Mouse (Mus musculus): ENCODE data around the gene Hist1h2bh. TPM values are rescaled to one million over a fixed set of nuclear protein-coding genes. Genes with fewer than 3 reads are reported as not detected.

Hist1h2bh gene
- total RNA-seq, 1 experiment from 2014 or later, result 6.6 TPM

- peak; percentile 90 for DNase-seq
Measured at GRCm38 (mm10) chr13:23530901-23531875, 12.0 kb downstream of the Hist1h2bh start, which contains the start of gene Hist1h4h. TSS of gene Hist1h4h (plus strand) at chr13:23531050.

DNA sequence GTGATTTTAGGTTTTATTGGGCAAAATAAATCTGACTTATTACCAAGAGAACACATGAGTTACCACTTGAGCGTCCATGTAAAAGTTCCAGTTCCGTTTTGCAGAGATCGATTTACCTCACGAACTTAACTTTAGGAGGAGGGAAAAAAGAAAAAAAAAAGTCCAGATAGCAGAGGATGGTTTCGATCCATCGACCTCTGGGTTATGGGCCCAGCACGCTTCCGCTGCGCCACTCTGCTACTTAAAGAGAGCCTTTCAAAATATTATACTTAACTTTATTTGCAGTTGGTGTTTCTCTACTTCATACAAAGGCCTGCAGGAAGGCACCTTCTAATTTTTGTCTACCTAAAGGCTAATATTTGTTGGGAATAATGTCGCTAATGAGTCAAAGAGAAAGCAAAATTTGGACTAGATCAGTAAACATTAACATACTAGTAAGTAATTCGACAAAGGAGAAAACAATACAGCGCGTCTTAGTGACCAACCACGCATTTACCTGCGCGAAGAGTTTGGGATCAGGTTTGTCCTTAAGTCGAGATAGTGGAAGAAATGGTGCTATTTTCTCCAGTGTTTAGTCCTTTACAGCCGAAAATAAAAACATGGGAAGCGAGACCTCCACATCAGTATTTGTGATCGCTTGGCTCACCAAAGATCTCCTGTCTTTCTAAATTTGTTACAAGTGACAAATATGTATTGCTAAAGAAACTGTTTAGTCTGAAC, 12.9 kb downstream of the Hist1h2bh start:
- peak; percentile 36 for DNase-seq

GRCm38 (mm10) chr13:23529480-23530165, 13.6 kb downstream of the Hist1h2bh start:
- no peak for DNase-seq

- no peak for DNase-seq
Measured at GRCm38 (mm10) chr13:23529005-23529404, 14.2 kb downstream of the Hist1h2bh start.

DNA sequence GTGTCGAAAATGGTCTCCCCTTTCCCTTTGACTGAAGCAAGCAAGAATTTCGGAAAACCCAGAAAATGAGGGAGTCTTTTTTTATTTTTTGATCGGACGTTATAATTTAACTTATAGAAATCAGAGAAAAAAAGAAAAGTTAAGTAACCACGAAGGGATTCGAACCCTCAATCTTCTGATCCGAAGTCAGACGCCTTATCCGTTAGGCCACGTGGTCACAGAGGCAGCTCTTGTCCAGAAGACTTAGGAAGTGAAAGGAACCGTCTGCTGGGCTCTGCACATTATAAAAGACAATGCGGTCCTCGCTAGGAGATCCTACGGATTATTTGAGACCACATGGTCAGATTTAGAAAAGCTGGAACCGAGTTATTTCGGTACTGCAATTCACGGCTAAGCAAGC, 16.9 kb downstream of the Hist1h2bh start:
- DNase-seq, result peak; percentile 89

GRCm38 (mm10) chr13:23525901-23526300, 17.3 kb downstream of the Hist1h2bh start:
- DNase-seq, result no peak

DNA sequence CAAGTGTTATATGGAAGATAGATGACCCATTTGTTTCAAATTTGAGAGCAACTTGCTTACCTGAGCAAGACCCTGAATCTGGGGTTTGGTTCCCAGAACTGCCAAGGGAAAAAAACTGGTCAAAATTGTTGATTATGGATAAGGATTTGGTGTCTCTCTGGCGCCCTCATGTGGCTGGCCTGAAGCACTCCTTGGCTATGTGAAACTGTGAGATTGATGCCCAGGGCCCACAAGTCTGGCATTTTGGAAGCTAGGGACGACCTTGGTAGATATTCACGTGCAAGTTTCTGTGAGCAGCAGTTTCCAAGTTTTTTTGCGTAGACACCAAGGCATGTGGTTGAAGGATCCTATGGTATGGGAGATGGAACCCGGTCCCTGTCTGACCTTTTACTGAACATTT, 18.5 kb downstream of the Hist1h2bh start:
- DNase-seq, result peak; percentile 76

GRCm38 (mm10) chr13:23523976-23524375, 19.2 kb downstream of the Hist1h2bh start:
- no peak for DNase-seq

DNA sequence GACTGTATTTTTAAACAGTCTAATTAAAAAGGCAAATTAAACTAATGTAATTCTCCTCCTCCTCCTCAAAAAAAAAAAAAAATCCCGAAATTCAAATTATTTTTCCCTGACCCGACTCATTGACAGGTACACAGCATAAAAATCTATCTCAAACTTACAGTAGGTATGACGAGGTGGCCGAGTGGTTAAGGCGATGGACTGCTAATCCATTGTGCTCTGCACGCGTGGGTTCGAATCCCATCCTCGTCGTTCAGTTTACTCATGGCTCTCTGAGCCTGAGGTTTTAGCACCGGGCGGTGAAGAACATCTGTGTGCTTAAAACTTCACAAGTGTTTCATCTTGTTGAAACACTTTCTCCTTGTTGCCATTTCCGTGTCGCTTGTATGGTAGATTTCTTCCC, 21.5 kb downstream of the Hist1h2bh start:
- peak; percentile 82 for DNase-seq

DNA sequence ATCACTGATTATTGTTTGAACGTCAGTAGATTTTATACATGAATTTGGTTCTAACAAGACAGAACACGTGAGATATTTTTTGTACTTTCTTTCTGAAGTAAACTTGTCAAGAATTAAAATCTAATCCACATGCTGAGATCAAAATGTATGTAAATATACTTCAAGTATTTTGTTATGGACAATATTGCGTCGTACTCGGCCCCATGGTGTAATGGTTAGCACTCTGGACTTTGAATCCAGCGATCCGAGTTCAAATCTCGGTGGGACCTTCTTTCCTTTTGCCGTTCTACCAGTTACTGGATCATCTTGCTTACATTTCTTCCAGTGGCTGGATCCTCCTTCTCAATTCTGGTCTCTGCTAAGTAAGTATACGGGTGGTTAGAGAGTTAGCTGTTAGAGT, 23.8 kb downstream of the Hist1h2bh start:
- DNase-seq, result peak; percentile 69

- DNase-seq, result peak; percentile 61
Measured at GRCm38 (mm10) chr13:23518885-23519284, 24.3 kb downstream of the Hist1h2bh start.

DNA sequence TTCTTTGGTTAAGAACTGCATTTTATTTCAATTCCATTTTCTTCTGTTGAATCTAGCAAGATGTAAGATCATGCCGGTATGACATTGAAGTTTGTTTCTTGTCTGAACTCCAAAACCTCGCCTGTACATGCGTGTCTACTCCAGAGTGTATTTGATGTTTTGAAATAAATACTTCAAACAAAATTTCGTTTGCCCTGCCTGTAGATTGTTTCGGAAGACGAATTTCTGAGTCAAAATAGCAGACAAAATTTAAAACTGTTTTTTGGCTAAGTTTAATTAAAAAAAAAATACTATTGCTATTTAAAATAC, 24.9 kb downstream of the Hist1h2bh start:
- DNase-seq, result no peak

- peak; percentile 89 for DNase-seq
Measured at GRCm38 (mm10) chr13:23517603-23518294, 25.4 kb downstream of the Hist1h2bh start.

DNA sequence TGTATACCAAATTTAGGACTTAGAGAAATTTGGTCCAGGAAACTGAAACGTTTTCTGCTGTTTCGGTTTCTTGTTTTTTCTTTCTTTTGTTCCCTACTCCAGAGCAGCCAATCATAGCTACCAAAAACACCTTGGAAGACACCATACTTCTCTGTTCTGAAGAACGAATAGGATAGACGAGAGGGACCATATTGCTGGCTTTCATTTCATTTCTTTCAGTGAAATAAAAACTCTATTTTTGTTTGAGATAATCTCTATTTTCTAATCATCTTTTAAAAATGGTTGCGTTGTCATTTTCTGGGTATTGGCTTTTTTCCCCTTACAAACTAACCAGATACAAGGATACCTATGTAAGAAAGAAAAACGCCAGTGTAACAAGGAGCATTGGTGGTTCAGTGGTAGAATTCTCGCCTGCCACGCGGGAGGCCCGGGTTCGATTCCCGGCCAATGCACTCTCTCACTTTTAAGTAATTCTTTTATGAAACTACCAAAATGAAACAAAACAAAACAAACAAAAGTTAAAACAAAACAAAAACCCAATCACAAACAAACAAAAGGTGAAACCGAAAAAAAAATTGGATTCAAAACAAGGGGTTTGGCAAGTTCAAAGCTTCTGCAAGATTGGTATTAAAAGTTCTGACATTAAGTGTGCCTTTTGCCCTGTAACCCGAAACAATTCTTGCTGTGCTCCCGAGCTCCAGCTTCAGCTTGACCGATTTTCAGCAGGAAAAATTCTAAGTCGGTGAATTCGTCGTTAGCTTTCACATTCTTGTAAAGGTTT, 26.2 kb downstream of the Hist1h2bh start:
- DNase-seq, result peak; percentile 77

- no peak for DNase-seq
Measured at GRCm38 (mm10) chr13:23515826-23516620, 27.2 kb downstream of the Hist1h2bh start.

- no peak for DNase-seq
Measured at GRCm38 (mm10) chr13:23515281-23515680, 27.9 kb downstream of the Hist1h2bh start.

GRCm38 (mm10) chr13:23513517-23513916, 29.7 kb downstream of the Hist1h2bh start:
- no peak for DNase-seq

GRCm38 (mm10) chr13:23510127-23510526, 33.1 kb downstream of the Hist1h2bh start:
- DNase-seq, result no peak

DNA sequence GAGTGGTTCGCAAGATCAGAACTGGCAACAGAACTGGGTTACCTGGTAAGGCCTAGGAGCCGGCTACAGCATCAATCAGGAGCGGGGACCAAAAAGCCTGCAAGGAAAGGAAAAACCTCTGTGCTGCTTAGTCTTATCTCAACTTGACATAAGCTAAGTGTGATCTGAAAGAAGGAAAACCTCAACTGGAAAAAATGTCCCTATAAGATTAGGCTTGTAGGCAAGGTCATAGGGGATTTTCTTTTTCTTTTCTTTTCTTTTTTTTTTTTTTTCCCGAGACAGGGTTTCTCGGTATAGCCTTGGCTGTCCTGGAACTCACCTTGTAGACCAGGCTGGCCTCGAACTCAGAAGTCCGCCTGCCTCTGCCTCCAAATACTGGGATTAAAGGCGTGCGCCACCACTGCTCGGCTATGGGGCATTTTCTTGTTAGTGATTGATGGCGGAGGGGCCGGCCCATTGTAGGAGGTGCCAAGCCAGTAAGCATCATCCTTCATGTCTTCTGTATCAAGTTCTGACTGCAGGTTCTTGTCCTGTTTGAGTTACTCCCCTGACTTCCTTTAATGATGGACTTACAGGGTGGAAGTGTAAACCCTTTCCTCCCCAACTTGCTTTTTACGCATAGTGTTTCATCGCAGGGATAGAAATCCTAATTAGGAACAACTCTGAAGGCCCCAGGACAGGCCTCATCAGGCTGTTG, 36.2 kb downstream of the Hist1h2bh start:
- DNase-seq, result no peak

- peak; percentile 51 for DNase-seq
Measured at GRCm38 (mm10) chr13:23506351-23506750, 36.8 kb downstream of the Hist1h2bh start.
